Mouse (Mus musculus) cortical plate, adult 2 months (tissue): ENCODE results near the gene Csrp3. TPM values are rescaled to one million over a fixed set of nuclear protein-coding genes. Genes with fewer than 3 reads are reported as not detected.

Source experiments
- H3K27ac ChIP-seq: fragments of 200-500 bp; 2 replicates; pipeline ENCODE4 v1.5.1; 2012; ENCODE audit warnings: low read length, control low read depth, inconsistent platforms; ENCODE audit not compliant: insufficient read depth
- H3K4me1 ChIP-seq: fragments of 200-500 bp; 2 replicates; pipeline ENCODE4 v1.6.1; 2011; ENCODE audit warnings: low read length; ENCODE audit not compliant: control insufficient read depth, insufficient read depth
- H3K4me3 ChIP-seq: fragments of 200-500 bp; 2 replicates; pipeline ENCODE4 v1.5.1; 2011; ENCODE audit warnings: mild to moderate bottlenecking, low read length, control low read depth; ENCODE audit not compliant: insufficient read depth
- CTCF ChIP-seq: fragments of 200-500 bp; IDR thresholded peaks from 2 replicates; pipeline ENCODE4 v1.5.1; 2011; ENCODE audit warnings: mild to moderate bottlenecking, control low read depth, low read length; ENCODE audit not compliant: insufficient read depth; ENCODE audit errors: extremely low read depth
- POLR2A ChIP-seq: fragments of 200-500 bp; IDR thresholded peaks from 2 replicates; pipeline ENCODE4 v1.6.1; 2011; ENCODE audit warnings: mild to moderate bottlenecking, low read length, control low read depth; ENCODE audit not compliant: insufficient read depth; ENCODE audit errors: extremely low read depth
- polyA plus RNA-seq: library from polyadenylated mRNA; depleted of rRNA; stranded (reverse); fragments of >200 nt; gene quantifications from 2 replicates; pipeline ENCODE4 v1.2.3, GENCODE M21; 2012; rRNA removed

Csrp3 gene
- polyA plus RNA-seq, result not detected in 2 replicates

DNA sequence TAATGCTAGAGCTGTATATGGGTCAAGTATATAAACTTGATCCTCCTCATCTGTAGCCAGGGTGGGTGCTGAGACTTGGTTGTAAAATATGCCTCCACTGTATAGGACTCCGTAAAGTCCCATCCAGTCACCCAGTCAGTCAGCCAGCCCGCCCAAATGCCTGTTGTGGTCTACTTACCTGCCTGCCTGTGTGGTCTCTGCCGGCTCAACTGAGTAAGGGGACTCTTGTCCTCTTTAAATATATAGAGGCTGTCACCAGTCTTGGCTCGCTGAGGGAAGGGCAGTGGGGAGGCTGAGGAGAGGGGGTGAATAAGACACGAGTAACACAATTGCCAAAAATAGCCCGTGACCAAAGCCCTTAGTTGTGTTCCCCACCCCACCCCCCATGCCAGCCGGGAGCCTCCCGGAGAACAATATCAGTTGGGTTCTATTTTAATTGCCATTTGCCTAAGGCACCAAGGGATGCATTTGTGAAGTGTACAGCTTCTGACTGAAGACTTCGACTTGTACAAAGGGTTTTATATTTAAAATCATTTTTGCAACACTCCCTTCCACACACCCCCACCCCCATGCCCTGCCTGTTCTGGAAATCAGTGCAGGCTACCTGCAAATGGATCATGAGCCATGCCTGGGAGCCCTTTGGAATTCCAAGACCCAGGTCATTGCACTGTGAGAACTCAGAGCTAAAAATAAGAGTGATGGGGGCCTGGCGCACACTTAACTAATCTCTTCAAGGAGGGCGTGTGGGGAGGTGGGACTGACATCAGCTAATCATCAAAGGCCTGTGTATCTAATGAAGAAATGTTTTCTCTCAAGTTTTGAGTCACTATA, at the start of gene Csrp3:
Gene Csrp3 (minus strand): TSS at position 214 of the 831 bp plus-strand sequence.
- TF ChIP-seq CTCF, result no peak
- TF ChIP-seq POLR2A, result no peak
- Histone ChIP-seq H3K27ac (no peak within 1 kb of the TSS), H3K4me1 (no peaks in the 10 kb centered on the region), H3K4me3 (no peak within 1 kb of the TSS)

DNA sequence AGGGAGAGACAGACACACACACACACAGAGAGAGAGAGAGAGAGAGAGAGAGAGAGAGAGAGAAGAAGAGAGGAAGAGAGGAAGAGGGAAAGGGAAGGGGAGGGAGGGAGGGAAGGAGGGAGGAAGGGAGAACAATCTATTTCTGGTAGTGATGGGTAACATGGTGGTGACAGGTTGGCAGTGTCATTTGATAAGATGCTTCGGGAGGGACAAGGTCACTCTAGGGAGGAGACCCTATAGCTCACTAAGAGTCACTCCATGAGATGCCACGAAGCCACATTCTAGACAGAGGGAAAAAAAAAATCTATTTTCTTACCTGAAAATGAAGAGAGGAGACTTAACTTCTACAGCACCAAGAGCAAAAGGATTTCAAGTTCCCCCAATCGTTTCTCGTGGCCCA, 48.2 kb upstream of the Csrp3 start:
- no peak overlapping the region for H3K27ac ChIP-seq
- TF ChIP-seq POLR2A, result no peak
- no peak for TF ChIP-seq CTCF
- H3K4me3 ChIP-seq, result no peak overlapping the region
- H3K4me1 ChIP-seq, result peaks cover 5% of the 10 kb centered on the region; the same call in 1 of the 2 replicates

- Histone ChIP-seq H3K27ac (no peak overlapping the region), H3K4me1 (peaks cover 5% of the 10 kb centered on the region; the same call in 1 of the 2 replicates), H3K4me3 (no peak overlapping the region)
- TF ChIP-seq POLR2A (no peak), CTCF (no peak)
Measured at GRCm38 (mm10) chr7:48895475-48895874, 47.6 kb upstream of the Csrp3 start.

DNA sequence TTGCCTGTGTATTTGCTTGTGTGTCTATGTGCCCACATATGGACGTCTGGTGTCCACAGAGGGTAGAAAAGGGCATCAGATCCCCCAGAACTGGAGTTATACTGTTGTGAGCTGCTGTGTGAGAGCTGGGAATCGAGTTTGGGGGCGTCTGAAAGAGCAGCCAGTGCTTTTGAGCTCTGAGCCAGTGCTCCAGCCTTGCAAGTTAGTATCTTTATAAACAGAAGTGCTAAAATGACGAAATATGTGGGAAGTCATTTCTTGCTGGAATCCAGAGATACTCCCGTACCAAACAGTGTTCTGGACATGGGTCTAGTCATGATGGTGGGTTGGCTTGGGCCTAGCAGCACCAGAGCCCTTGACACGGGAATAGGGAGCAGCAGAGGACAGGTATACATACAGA, 46.9 kb upstream of the Csrp3 start:
- Histone ChIP-seq H3K27ac (no peak overlapping the region), H3K4me1 (peaks cover 5% of the 10 kb centered on the region; the same call in 1 of the 2 replicates), H3K4me3 (no peak overlapping the region)
- TF ChIP-seq POLR2A, result no peak

DNA sequence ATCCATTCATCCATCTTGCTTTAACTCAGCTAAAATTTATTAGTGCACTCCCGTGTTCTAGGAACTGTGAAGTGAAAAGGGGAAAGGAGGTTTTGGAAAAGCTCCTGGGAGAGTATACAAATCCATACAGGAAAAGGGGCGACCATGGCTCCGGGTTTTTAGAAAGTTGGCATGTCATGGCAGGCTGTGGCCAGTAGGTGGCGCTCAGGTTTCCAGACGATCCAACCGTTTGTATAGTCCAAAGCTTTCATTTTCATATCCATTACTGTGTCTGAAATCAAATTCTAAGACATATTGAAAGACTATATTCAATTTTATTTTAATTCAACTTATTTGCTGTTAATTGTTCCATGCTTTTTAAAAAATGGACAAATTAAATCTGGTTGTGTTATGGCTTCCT, 46.3 kb upstream of the Csrp3 start:
- H3K27ac ChIP-seq, result no peak overlapping the region
- H3K4me3 ChIP-seq, result no peak overlapping the region

DNA sequence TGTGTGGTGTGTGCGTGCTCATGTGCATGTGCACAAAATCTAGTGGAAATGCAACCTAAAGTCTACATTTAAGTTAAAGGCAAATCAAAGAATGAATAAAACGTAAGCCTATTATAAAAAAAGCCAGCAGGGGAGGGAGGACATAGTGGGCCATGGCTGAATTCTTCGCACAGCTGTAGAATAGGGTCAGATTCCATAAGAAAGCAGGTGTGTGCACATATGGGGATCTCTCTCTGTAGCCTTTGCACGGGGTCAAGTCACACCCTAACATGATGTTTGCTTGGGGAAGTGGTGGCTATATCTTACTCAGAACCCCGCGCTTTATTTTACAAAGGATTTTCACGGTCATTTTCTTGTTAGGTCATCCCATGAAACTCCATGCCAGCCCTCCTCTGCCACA, 45.3 kb upstream of the Csrp3 start:
- Histone ChIP-seq H3K27ac (no peak overlapping the region), H3K4me1 (peaks cover 5% of the 10 kb centered on the region; the same call in 1 of the 2 replicates), H3K4me3 (no peak overlapping the region)
- no peak for TF ChIP-seq POLR2A

More for the DNA sequence above, 46.3 kb upstream of the Csrp3 start:
- TF ChIP-seq POLR2A (no peak), CTCF (peak; percentile 78)
- H3K4me1 ChIP-seq, result peaks cover 5% of the 10 kb centered on the region; the same call in 1 of the 2 replicates

GRCm38 (mm10) chr7:48891029-48891428, 43.2 kb upstream of the Csrp3 start:
- Histone ChIP-seq H3K4me1 (peaks cover 5% of the 10 kb centered on the region; the same call in 1 of the 2 replicates), H3K4me3 (no peak overlapping the region), H3K27ac (no peak overlapping the region)
- TF ChIP-seq CTCF, result no peak

DNA sequence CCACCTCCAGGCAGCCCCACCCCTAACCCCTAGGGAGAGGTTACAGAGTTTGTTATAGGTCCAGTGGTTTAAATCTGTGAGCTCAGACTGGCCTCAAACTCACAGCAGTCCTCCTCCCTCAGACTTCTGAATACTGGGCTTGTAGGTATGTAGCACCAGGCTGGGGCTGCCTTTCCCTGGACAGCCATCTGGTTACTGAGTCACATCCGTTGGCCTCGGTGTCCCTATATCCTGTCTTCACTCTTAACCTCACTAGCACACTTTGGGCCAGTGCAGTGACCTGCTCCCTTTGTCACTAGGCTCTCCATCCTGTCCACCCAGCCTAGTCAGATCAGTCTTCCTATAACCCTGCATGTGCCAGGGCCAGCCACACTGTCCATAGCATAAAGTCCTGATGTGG, 40.9 kb upstream of the Csrp3 start:
- no peak for TF ChIP-seq POLR2A
- no peak for TF ChIP-seq CTCF
- Histone ChIP-seq H3K4me1 (no peaks in the 10 kb centered on the region), H3K27ac (no peak overlapping the region), H3K4me3 (no peak overlapping the region)

- H3K27ac ChIP-seq, result no peak overlapping the region
- TF ChIP-seq CTCF, result no peak
- no peak overlapping the region for H3K4me3 ChIP-seq
- H3K4me1 ChIP-seq, result no peaks in the 10 kb centered on the region
Measured at GRCm38 (mm10) chr7:48887973-48888372, 40.1 kb upstream of the Csrp3 start.

DNA sequence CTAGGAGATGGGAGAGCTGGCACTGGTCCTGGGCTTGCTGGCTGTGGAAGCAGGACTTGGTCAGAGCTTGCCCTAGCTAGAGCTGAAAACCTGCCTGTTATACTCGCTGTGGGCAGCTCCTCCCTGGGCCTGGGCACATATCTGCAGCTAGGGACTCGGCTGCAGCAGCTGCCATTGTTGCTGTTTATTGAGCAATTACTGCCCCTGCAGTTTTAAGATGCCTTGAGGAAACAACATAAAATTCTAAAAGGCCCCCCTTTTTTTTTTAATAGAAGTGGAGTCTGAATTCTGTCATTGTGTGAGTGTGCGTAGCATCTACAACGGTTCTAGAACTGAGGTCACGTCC, 36.4 kb upstream of the Csrp3 start:
- Histone ChIP-seq H3K27ac (no peak overlapping the region), H3K4me1 (peaks cover 2% of the 10 kb centered on the region; the same call in 1 of the 2 replicates), H3K4me3 (no peak overlapping the region)
- TF ChIP-seq CTCF (no peak), POLR2A (no peak)
